Mouse (Mus musculus) midbrain, embryonic 12.5 days (tissue): ENCODE results near the gene Rab27a. TPM values are rescaled to one million over a fixed set of nuclear protein-coding genes. Genes with fewer than 3 reads are reported as not detected.
"Not testable (repeated sequence)": the region's sequence is repeated elsewhere in the genome, so short reads cannot be mapped to it uniquely, and the experiment has no call there.

Source experiments
- ATAC-seq: fragments of 200-750 bp; cut with Nextera tagmentation; 2 replicates; pipeline ENCODE4 v1.8.0; 2017; ENCODE audit warnings: low read depth, moderate TSS enrichment, moderate library complexity; ENCODE audit not compliant: low FRiP score
- H3K27ac ChIP-seq: fragments of 300-500 bp; sonication (generic); replicated peaks from 2 replicates; pipeline ENCODE4 v1.5.1; 2016; ENCODE audit warnings: mild to moderate bottlenecking
- H3K27me3 ChIP-seq: fragments of 300-500 bp; sonication (generic); 2 replicates; pipeline ENCODE4 v1.6.1; 2016; ENCODE audit warnings: mild to moderate bottlenecking
- H3K36me3 ChIP-seq: fragments of 300-500 bp; sonication (generic); 2 replicates; pipeline ENCODE4 v1.6.1; 2016
- H3K4me1 ChIP-seq: fragments of 300-500 bp; sonication (generic); 2 replicates; pipeline ENCODE4 v1.6.1; 2016
- H3K4me2 ChIP-seq: fragments of 300-500 bp; sonication (generic); replicated peaks from 2 replicates; pipeline ENCODE4 v1.6.1; 2016; ENCODE audit warnings: mild to moderate bottlenecking, moderate library complexity
- H3K4me3 ChIP-seq: fragments of 300-500 bp; sonication (generic); 2 replicates; pipeline ENCODE4 v1.5.1; 2016; ENCODE audit warnings: mild to moderate bottlenecking
- H3K9ac ChIP-seq: fragments of 300-500 bp; sonication (generic); replicated peaks from 2 replicates; pipeline ENCODE4 v1.6.1; 2016; ENCODE audit warnings: mild to moderate bottlenecking, moderate library complexity
- H3K9me3 ChIP-seq: fragments of 300-500 bp; sonication (generic); 2 replicates; pipeline ENCODE4 v1.6.1; 2016; ENCODE audit warnings: mild to moderate bottlenecking
- WGBS: fragments of 180-500 bp; shearing (Covaris S2); methylation state at CpG from one replicate; pipeline ENCODE4 v1.1.7; 2016; 5-methylcytosine and 5-hydroxymethylcytosine counted together
- polyA plus RNA-seq: library from polyadenylated mRNA; unstranded; fragments of >200 nt; fragmentation: Nextera tagmentation; extraction: Ambion mirVana; gene quantifications from 2 replicates; pipeline ENCODE4 v1.2.1, GENCODE M21; 2016

Rab27a gene
- polyA plus RNA-seq, 1 experiment from 2014 or later = 1.5 TPM

DNA sequence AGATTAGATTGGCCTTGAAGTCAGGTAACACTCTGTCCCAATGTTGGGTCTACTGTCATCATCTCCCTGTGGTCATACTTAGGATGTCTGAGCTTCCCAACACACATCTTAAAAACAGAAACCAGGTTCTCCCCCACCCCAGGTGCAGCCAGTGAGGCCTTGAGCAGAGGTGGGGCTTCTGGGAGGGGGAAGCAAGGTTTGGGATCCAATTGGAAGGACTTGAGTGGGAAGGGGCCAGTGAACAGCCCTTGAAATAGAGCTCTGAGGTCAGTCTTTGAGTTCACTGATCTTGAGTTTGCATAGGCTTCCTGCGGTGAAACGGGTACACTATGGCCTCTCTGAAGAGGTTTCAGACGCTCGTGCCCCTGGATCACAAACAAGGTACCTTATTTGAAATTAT is 57.5 kb downstream of the Rab27a start, which contains the start of gene Gm20509:
TSS of gene Gm20509 (plus strand) at position 290 of the 400 bp plus-strand sequence.
- Histone ChIP-seq H3K27me3 (peaks cover 53% of the 10 kb centered on the region), H3K4me1 (peaks cover 9% of the 10 kb centered on the region; the same call in 1 of the 2 replicates), H3K9me3 (no peaks in the 10 kb centered on the region), H3K27ac (no peak within 1 kb of the TSS), H3K4me2 (peak within 1 kb of the TSS; percentile 68), H3K36me3 (no peaks in the 10 kb centered on the region), H3K4me3 (peak within 1 kb of the TSS; percentile 43), H3K9ac (peak within 1 kb of the TSS; percentile 55)
- no peak for ATAC-seq
- WGBS = 96% methylated on average over 4 of the region's 4 CpGs

DNA sequence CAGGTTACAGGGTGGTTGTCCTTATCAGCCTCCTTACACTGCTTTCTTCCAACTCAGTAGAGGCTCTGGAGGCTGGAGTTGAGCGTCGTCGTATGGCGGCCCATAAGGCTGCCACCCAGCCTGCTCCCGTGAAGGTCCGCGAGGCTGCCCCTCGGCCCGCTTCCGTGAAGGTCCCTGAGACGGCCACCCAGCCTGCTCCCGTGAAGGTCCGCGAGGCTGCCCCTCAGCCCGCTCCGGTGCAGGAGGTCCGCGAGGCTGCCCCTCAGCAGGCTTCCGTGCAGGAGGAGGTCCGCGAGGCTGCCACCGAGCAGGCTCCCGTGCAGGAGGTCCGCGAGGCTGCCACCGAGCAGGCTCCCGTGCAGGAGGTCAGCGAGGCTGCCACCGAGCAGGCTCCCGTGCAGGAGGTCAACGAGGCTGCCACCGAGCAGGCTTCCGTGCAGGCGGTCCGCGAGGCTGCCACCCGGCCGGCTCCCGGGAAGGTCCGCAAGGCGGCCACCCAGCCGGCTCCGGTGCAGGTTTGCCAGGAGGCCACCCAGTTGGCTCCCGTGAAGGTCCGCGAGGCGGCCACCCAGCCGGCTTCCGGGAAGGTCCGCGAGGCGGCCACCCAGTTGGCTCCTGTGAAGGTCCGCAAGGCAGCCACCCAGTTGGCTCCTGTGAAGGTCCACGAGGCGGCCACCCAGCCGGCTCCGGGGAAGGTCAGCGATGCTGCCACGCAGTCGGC is 58.7 kb downstream of the Rab27a start:
- Histone ChIP-seq H3K9me3 (no peaks in the 10 kb centered on the region), H3K27me3 (peaks cover 53% of the 10 kb centered on the region), H3K4me3 (peak overlapping the region; percentile 43), H3K27ac (no peak overlapping the region), H3K36me3 (no peaks in the 10 kb centered on the region), H3K4me1 (peaks cover 9% of the 10 kb centered on the region; the same call in 1 of the 2 replicates), H3K9ac (peak overlapping the region; percentile 55), H3K4me2 (peak overlapping the region; percentile 68)
- 5% methylated on average over 59 of the region's 60 CpGs for WGBS
- peak; percentile 58 for ATAC-seq

DNA sequence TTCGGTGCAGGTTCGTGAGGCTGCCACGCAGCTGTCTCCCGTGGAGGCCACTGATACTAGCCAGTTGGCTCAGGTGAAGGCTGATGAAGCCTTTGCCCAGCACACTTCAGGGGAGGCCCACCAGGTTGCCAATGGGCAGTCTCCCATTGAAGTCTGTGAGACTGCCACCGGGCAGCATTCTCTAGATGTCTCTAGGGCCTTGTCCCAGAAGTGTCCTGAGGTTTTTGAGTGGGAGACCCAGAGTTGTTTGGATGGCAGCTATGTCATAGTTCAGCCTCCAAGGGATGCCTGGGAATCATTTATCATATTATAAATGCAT is 59.2 kb downstream of the Rab27a start:
- Histone ChIP-seq H3K4me2 (peak overlapping the region; percentile 68), H3K4me3 (peak overlapping the region; percentile 43), H3K4me1 (peaks cover 9% of the 10 kb centered on the region; the same call in 1 of the 2 replicates), H3K27me3 (peaks cover 53% of the 10 kb centered on the region), H3K9me3 (no peaks in the 10 kb centered on the region), H3K36me3 (no peaks in the 10 kb centered on the region), H3K9ac (peak overlapping the region; percentile 55), H3K27ac (no peak overlapping the region)
- 48% methylated on average over 5 of the region's 5 CpGs for WGBS
- ATAC-seq = peak; percentile 16; the same call in 1 of the 2 replicates

DNA sequence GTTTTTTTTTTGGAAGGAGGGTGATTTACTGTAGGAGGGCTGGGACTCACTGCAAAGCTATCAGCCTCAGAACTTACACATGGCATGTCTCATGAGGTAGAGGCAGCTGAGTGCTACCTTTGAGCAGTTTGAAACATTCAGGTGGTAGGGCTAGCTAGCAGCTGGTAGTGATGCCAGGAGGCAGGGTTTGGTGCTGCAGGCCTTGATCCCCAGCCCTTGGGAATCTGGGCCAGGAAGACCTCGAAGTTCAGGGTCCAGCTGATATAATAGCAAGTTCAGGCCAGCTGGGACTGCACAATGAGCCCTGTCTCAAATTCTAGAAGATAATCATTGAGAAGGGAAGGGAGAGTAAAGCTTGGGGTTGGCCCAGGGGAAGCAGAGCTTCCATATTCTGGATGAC is 60.5 kb downstream of the Rab27a start:
- Histone ChIP-seq H3K27ac (no peak overlapping the region), H3K27me3 (peaks cover 53% of the 10 kb centered on the region), H3K4me2 (no peak overlapping the region), H3K4me3 (no peak overlapping the region), H3K36me3 (no peaks in the 10 kb centered on the region), H3K9ac (no peak overlapping the region), H3K4me1 (peaks cover 9% of the 10 kb centered on the region; the same call in 1 of the 2 replicates), H3K9me3 (no peaks in the 10 kb centered on the region)
- WGBS = 77% methylated on average over 1 of the region's 1 CpGs
- no peak for ATAC-seq

DNA sequence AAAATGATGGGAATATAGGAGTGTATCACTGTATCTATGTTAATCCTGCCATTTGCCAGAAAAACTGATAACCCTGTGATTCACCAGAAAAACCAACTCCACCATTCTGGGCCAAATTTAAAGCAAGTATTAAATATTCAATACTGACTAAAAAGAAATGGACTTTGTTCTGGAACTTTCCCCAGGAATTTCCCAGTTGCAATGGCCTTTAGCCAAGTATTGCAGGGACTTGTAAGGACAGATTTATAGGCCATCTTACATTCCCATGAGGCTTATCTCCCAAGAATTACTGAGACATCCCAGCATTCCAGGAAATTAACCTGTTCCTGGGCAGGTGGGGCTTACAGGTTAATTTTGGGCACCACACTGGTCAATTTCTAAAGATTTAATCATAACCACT is 61.1 kb downstream of the Rab27a start:
- Histone ChIP-seq H3K4me3 (no peak overlapping the region), H3K27ac (no peak overlapping the region), H3K36me3 (no peaks in the 10 kb centered on the region), H3K4me1 (peaks cover 9% of the 10 kb centered on the region; the same call in 1 of the 2 replicates), H3K9me3 (no peaks in the 10 kb centered on the region), H3K9ac (no peak overlapping the region), H3K4me2 (no peak overlapping the region), H3K27me3 (peaks cover 53% of the 10 kb centered on the region)
- no peak for ATAC-seq

DNA sequence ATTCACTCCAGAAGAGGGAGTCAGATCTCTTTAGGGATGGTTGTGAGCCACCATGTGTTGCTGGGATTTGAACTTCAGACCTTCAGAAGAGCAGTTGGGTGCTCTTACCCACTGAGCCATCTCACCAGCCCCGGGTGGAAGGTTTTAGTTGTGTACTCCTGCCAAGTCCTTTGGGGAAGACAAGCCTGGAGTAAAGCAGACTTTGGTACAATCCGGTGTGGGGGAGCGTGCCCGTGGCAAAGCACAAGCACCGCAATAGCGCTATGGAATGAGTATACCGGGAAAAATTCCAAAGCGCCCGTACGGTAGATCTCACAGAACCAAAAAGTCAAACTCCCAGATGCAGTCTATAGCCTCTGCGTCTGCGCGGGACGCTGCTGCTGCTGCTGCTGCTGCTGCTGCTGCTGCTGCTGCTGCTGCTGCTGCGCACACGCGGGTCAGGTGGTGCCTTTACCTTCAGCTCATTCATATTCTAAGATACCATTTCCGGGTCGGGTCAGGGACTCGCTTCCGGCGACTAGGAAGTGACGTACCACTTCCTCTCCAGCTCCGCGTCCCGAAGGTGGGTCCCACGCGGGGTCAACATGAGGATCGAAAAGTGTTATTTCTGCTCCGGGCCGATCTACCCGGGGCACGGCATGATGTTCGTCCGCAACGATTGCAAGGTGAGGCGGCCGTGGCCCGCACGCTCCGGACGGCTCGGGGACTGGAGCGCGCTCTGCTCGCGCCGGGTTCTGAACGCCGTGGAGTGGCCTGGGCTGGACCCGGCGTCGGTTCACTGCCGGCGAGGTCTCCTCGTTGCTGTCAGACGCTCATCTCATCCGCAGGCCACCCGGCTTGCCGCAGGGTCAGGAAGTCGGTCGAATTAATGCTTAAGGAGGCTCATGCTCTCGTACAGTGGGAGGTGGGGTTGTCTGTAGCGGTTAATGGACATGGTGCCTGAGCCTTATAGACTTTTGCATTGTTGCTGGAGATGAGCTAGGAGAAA is 68.6 kb downstream of the Rab27a start, which contains the start of gene Rsl24d1:
TSS of gene Rsl24d1 (plus strand) at position 508 of the 988 bp plus-strand sequence.
- Histone ChIP-seq H3K9ac (peak within 1 kb of the TSS; percentile 78), H3K27me3 (no peaks in the 10 kb centered on the region; the same call in 1 of the 2 replicates), H3K4me1 (peaks cover 10% of the 10 kb centered on the region), H3K4me3 (peak within 1 kb of the TSS; percentile 86), H3K27ac (peak within 1 kb of the TSS; percentile 73), H3K36me3 (peaks cover 30% of the 10 kb centered on the region), H3K4me2 (peak within 1 kb of the TSS; percentile 89), H3K9me3 (no peaks in the 10 kb centered on the region)
- peak; percentile 96 for ATAC-seq
- WGBS = under 1% methylated on average over 64 of the region's 64 CpGs

DNA sequence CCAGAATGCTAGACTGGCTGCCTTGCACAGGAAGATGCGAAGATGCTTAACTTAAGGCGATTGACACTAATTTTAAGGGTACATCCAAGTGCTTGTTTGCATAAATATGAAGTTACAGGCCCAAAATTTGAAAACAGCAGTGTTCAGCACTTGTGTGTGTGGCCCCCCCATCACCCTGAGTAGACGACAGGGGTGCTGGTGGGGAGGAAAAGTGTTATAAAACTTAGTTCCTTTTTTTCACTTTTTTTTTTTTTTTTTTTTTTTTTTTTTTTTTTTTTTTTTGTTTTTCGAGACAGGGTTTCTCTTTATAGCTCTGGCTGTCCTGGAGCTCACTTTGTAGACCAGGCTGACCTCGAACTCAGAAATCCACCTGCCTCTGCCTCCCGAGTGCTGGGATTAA is 72.0 kb downstream of the Rab27a start:
- 89% methylated on average over 6 of the region's 6 CpGs for WGBS
- H3K9ac ChIP-seq, H3K4me2 ChIP-seq, H3K27ac ChIP-seq, H3K4me3 ChIP-seq, ATAC-seq, H3K9me3 ChIP-seq, H3K27me3 ChIP-seq: not testable (repeated sequence)
- H3K4me1 ChIP-seq = peaks cover 10% of the 10 kb centered on the region
- H3K36me3 ChIP-seq = peaks cover 55% of the 10 kb centered on the region

DNA sequence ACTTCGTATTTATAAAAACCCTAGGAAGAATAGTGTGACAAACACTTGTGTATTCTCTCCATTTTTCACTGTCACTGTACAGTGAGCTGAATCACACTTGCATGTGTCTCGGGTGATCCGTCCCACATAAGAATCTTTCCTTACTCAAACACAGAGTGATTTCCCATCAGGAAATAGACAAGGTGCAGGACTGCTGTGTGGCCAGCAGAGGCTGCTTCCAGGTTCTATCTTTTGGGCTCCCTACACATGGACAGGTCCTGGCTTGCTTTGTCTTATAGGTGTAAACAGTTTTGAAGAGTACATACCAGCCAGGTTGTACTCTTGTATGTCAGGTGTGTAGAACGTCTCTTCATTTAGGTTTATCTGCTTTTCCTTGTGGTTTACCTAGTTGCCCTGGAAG is 73.4 kb downstream of the Rab27a start:
- WGBS = 91% methylated on average over 4 of the region's 4 CpGs
- Histone ChIP-seq H3K27me3 (no peaks in the 10 kb centered on the region), H3K27ac (no peak overlapping the region), H3K4me3 (no peak overlapping the region), H3K9ac (no peak overlapping the region), H3K4me1 (peaks cover 10% of the 10 kb centered on the region), H3K9me3 (no peaks in the 10 kb centered on the region), H3K4me2 (no peak overlapping the region), H3K36me3 (peaks cover 60% of the 10 kb centered on the region)
- no peak for ATAC-seq

DNA sequence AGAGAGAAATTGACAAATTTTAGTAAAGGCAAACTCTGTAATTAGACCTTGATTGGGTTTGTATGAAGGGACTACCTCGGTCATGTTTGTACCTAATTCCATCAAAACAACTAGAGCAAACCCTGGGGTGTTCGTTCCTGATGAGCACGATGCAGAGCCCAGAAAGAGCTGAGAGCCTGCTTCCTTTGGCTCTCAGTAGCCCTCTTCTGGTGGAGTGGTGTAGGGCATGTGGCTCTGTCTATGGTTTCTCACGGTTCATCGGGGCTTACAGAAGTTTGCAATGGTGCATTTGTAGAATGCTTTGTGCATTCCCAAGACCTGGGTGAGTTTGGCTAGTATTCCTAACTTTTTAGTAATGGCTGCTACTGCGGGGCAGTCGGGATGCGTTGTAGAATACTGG is 77.1 kb downstream of the Rab27a start:
- no peaks in the 10 kb centered on the region for H3K9me3 ChIP-seq
- no peaks in the 10 kb centered on the region for H3K27me3 ChIP-seq
- H3K9ac ChIP-seq = no peak overlapping the region
- H3K4me2 ChIP-seq = no peak overlapping the region
- H3K36me3 ChIP-seq = peaks cover 75% of the 10 kb centered on the region
- no peak overlapping the region for H3K4me3 ChIP-seq
- H3K27ac ChIP-seq = no peak overlapping the region
- ATAC-seq = no peak
- no peaks in the 10 kb centered on the region for H3K4me1 ChIP-seq
- 76% methylated on average over 8 of the region's 8 CpGs for WGBS

DNA sequence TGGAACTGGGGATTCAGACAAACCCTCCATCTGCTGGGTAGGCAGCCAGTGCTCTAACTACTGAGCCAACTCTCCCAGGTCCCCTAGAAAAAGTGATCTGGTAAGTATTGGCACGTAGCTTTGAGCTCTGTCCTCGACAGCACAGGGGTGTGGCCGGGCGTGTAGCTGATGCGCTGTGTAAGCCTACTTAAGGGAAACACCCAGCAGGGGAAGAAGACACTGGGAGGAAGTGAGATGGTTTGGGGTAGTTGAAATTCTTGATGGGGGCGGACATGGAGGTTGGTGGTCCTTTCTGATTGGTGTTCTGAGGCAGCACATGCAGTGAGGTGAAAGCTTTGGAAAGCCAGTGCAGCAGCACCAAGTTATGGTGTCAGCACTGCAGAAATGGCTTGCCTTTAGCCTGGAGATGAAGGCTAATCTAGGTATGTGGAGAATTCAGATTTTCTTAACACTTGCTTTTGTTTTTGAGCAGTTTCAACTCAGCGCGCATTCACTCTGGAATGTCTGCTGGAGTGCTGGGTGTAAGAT is 80.5 kb downstream of the Rab27a start:
- Histone ChIP-seq H3K4me2 (no peak overlapping the region), H3K36me3 (peaks cover 86% of the 10 kb centered on the region), H3K4me3 (no peak overlapping the region), H3K9ac (no peak overlapping the region), H3K9me3 (no peaks in the 10 kb centered on the region), H3K4me1 (no peaks in the 10 kb centered on the region; the same call in 1 of the 2 replicates), H3K27ac (no peak overlapping the region), H3K27me3 (no peaks in the 10 kb centered on the region)
- ATAC-seq = no peak
- WGBS = 89% methylated on average over 8 of the region's 8 CpGs

DNA sequence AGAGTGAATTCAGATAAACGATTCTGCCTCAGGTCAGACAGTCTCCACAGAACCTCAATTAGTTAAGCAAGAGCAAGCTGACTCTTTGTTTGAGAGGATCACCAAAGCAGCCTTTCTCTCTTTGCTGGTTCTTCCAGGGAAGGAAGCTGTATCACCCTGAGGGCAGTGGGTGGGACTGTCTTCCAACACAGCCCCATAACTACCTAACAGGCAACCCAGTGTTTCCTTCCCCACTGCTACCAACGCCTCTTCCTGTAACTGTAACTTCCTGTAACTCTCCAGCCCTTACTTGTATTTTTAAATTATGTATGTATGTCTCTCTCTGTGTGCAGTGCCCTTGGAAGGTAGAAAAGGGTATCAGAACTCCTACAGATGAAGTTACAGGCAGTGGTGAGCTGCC is 82.8 kb downstream of the Rab27a start:
- Histone ChIP-seq H3K4me3 (no peak overlapping the region), H3K27me3 (no peaks in the 10 kb centered on the region), H3K27ac (no peak overlapping the region), H3K9me3 (no peaks in the 10 kb centered on the region), H3K4me2 (no peak overlapping the region), H3K36me3 (peaks cover 66% of the 10 kb centered on the region), H3K4me1 (no peaks in the 10 kb centered on the region; the same call in 1 of the 2 replicates), H3K9ac (no peak overlapping the region)
- no peak for ATAC-seq
- 89% methylated on average over 2 of the region's 2 CpGs for WGBS

DNA sequence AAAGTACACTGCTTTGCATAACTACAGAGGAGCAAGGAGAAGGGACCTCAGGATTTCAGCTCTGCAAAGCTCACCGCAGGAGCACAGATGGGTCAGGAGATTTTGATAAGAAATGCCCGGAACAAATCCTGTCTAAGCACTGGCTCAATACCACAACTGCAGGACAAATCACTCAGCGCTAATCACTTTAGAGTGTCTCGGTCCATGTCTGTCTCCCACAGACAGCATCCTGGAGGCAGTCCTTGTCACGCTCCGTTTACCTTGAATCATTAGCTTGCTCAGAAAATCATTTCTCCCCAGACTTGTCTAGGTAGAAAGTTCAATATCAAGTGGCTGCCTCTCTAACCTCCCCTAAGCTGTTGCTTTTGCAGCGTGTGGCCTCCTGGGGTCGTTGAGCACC is 85.2 kb downstream of the Rab27a start:
- no peaks in the 10 kb centered on the region for H3K9me3 ChIP-seq
- no peak for ATAC-seq
- no peak overlapping the region for H3K9ac ChIP-seq
- peaks cover 52% of the 10 kb centered on the region for H3K36me3 ChIP-seq
- H3K27ac ChIP-seq = no peak overlapping the region
- WGBS = 55% methylated on average over 8 of the region's 8 CpGs
- no peak overlapping the region for H3K4me2 ChIP-seq
- H3K27me3 ChIP-seq = no peaks in the 10 kb centered on the region
- H3K4me1 ChIP-seq = no peaks in the 10 kb centered on the region; the same call in 1 of the 2 replicates
- H3K4me3 ChIP-seq = no peak overlapping the region
